Mouse (Mus musculus): ENCODE measurements around the gene Dand5.

The Dand5 gene

GRCm38 (mm10) chr8:84810896-84811295 lies 11.7 kb downstream of the Dand5 start:
- Histone ChIP-seq H3K9me3 (ENCODE audit: low read length) (peaks cover 3% of the 10 kb centered on the region; the same call in 1 of the 2 replicates), H3K27me3 (ENCODE audit: insufficient read depth, low read length) (peaks cover 48% of the 10 kb centered on the region), H3K4me1 (replicated peaks; ENCODE audit: low read depth, low read length) (peaks cover 21% of the 10 kb centered on the region), H3K4me3 (replicated peaks; ENCODE audit: low read length) (no peak overlapping the region), H3K36me3 (ENCODE audit: insufficient read depth, low read length) (no peaks in the 10 kb centered on the region)
- no peak for TF ChIP-seq NANOG (IDR thresholded peaks at IDR 0.05; ENCODE audit: borderline replicate concordance, low read length)
- no peak for TF ChIP-seq POU5F1 (IDR thresholded peaks at IDR 0.05; ENCODE audit: borderline replicate concordance, low read length)
- no peak for TF ChIP-seq CTCF (conservative IDR thresholded peaks at IDR 0.05; ENCODE audit: low read length)

- Histone ChIP-seq H3K36me3 (ENCODE audit: insufficient read depth, low read length) (no peaks in the 10 kb centered on the region), H3K4me3 (replicated peaks; ENCODE audit: low read length) (no peak overlapping the region), H3K27me3 (ENCODE audit: insufficient read depth, low read length) (peaks cover 57% of the 10 kb centered on the region), H3K9me3 (ENCODE audit: low read length) (peaks cover 3% of the 10 kb centered on the region; the same call in 1 of the 2 replicates), H3K4me1 (replicated peaks; ENCODE audit: low read depth, low read length) (peaks cover 13% of the 10 kb centered on the region)
- TF ChIP-seq NANOG (IDR thresholded peaks at IDR 0.05; ENCODE audit: borderline replicate concordance, low read length) (no peak), CTCF (conservative IDR thresholded peaks at IDR 0.05; ENCODE audit: low read length) (no peak), POU5F1 (IDR thresholded peaks at IDR 0.05; ENCODE audit: borderline replicate concordance, low read length) (no peak)
These were observed 12.7 kb downstream of the Dand5 start for GRCm38 (mm10) chr8:84809941-84810280.

GRCm38 (mm10) chr8:84809109-84809940 lies 13.3 kb downstream of the Dand5 start:
- Histone ChIP-seq H3K4me1 (replicated peaks; ENCODE audit: low read depth, low read length) (peaks cover 7% of the 10 kb centered on the region), H3K36me3 (ENCODE audit: insufficient read depth, low read length) (no peaks in the 10 kb centered on the region), H3K9me3 (ENCODE audit: low read length) (peaks cover 3% of the 10 kb centered on the region; the same call in 1 of the 2 replicates), H3K4me3 (replicated peaks; ENCODE audit: low read length) (no peak overlapping the region), H3K27me3 (ENCODE audit: insufficient read depth, low read length) (peaks cover 57% of the 10 kb centered on the region)
- TF ChIP-seq CTCF (conservative IDR thresholded peaks at IDR 0.05; ENCODE audit: low read length) = no peak
- TF ChIP-seq NANOG (IDR thresholded peaks at IDR 0.05; ENCODE audit: borderline replicate concordance, low read length) = no peak
- no peak for TF ChIP-seq POU5F1 (IDR thresholded peaks at IDR 0.05; ENCODE audit: borderline replicate concordance, low read length)

DNA sequence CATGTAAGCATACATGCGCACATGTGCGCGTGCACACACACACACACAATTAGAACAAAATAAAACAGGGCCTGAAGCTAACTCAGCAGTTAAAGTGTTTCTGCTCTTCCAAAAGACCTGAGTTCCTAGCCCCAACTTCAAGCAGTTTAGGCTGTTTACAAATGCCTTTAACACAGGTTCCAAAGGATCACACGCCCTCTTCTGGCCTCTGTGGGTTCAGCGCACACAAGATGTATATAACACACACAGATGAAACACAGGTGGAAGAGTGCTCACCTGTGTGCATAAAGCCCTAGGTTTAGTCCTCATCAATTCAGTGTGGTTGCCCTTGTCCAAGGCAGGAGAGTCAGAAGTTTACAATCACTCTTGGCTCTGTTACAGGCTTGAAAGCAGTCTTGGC lies 16.6 kb downstream of the Dand5 start:
- Histone ChIP-seq H3K4me1 (replicated peaks; ENCODE audit: low read depth, low read length) (no peaks in the 10 kb centered on the region), H3K36me3 (ENCODE audit: insufficient read depth, low read length) (no peaks in the 10 kb centered on the region), H3K4me3 (replicated peaks; ENCODE audit: low read length) (no peak overlapping the region), H3K9me3 (ENCODE audit: low read length) (peaks cover 3% of the 10 kb centered on the region; the same call in 1 of the 2 replicates), H3K27me3 (ENCODE audit: insufficient read depth, low read length) (peaks cover 63% of the 10 kb centered on the region)
- no peak for TF ChIP-seq POU5F1 (IDR thresholded peaks at IDR 0.05; ENCODE audit: borderline replicate concordance, low read length)
- TF ChIP-seq CTCF (conservative IDR thresholded peaks at IDR 0.05; ENCODE audit: low read length) = peak; percentile 41

- TF ChIP-seq CTCF (conservative IDR thresholded peaks at IDR 0.05; ENCODE audit: low read length) = no peak
- no peak for TF ChIP-seq POU5F1 (IDR thresholded peaks at IDR 0.05; ENCODE audit: borderline replicate concordance, low read length)
- TF ChIP-seq NANOG (IDR thresholded peaks at IDR 0.05; ENCODE audit: borderline replicate concordance, low read length) = no peak
- Histone ChIP-seq H3K4me3 (replicated peaks; ENCODE audit: low read length) (peak within 1 kb of the TSS; percentile 69), H3K36me3 (ENCODE audit: insufficient read depth, low read length) (no peaks in the 10 kb centered on the region), H3K9me3 (ENCODE audit: low read length) (no peaks in the 10 kb centered on the region), H3K4me1 (replicated peaks; ENCODE audit: low read depth, low read length) (peaks cover 7% of the 10 kb centered on the region), H3K27me3 (ENCODE audit: insufficient read depth, low read length) (peaks cover 89% of the 10 kb centered on the region)
These were observed 22.4 kb downstream of the Dand5 start, which contains the start of gene Nfix for GRCm38 (mm10) chr8:84799999-84800831. Gene Nfix, minus strand, starts transcription at chr8:84800344.

- peaks cover 7% of the 10 kb centered on the region for H3K4me1 ChIP-seq (replicated peaks; ENCODE audit: low read depth, low read length)
- H3K36me3 ChIP-seq (ENCODE audit: insufficient read depth, low read length) = no peaks in the 10 kb centered on the region
- TF ChIP-seq NANOG (IDR thresholded peaks at IDR 0.05; ENCODE audit: borderline replicate concordance, low read length) (no peak), CTCF (conservative IDR thresholded peaks at IDR 0.05; ENCODE audit: low read length) (no peak), POU5F1 (IDR thresholded peaks at IDR 0.05; ENCODE audit: borderline replicate concordance, low read length) (no peak)
- no peaks in the 10 kb centered on the region for H3K9me3 ChIP-seq (ENCODE audit: low read length)
- peaks cover 89% of the 10 kb centered on the region for H3K27me3 ChIP-seq (ENCODE audit: insufficient read depth, low read length)
- peak overlapping the region; percentile 69 for H3K4me3 ChIP-seq (replicated peaks; ENCODE audit: low read length)
These were observed 23.3 kb downstream of the Dand5 start for GRCm38 (mm10) chr8:84799136-84799931.

DNA sequence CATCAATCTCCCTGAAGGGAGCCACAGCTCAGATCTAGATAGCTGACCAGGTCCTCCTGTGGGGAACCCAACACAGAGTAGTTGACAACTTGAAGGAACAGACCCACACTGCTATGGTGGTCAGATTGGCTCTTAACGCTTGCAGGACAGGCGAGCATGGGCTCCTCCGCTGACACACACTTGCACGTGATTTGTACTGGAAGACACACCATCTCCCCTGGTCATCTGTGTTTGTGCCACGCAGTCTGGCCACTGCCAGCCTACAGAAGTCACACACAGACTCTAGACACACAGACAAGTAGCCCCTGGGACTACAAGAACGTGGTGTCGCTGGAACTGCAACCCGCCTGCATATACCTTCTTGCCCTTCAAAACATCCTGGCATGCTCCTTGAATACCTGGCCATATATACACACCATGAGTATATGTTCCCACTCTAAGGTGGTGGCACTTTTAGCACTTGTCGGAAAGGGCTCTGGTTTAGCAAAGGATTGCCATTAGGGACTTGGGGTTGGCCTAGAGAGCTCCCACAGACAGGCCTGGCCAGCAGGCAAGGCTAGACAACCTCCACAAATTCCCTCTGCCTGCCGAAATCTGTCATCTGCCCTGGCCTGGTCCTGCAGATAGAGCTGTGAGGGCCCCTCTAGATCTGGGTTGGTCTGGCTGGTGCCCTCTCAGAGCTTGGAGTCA lies 24.0 kb downstream of the Dand5 start:
- TF ChIP-seq CTCF (conservative IDR thresholded peaks at IDR 0.05; ENCODE audit: low read length) (no peak), POU5F1 (IDR thresholded peaks at IDR 0.05; ENCODE audit: borderline replicate concordance, low read length) (no peak), NANOG (IDR thresholded peaks at IDR 0.05; ENCODE audit: borderline replicate concordance, low read length) (no peak)

More for the DNA sequence above, 24.0 kb downstream of the Dand5 start:
- H3K4me3 ChIP-seq (replicated peaks; ENCODE audit: low read length) = peak overlapping the region; percentile 69
- peaks cover 91% of the 10 kb centered on the region for H3K27me3 ChIP-seq (ENCODE audit: insufficient read depth, low read length)
- no peaks in the 10 kb centered on the region for H3K9me3 ChIP-seq (ENCODE audit: low read length)
- H3K36me3 ChIP-seq (ENCODE audit: insufficient read depth, low read length) = no peaks in the 10 kb centered on the region
- peaks cover 15% of the 10 kb centered on the region for H3K4me1 ChIP-seq (replicated peaks; ENCODE audit: low read depth, low read length)
